Mouse (Mus musculus): ENCODE results near the gene Olfr466.

DNA sequence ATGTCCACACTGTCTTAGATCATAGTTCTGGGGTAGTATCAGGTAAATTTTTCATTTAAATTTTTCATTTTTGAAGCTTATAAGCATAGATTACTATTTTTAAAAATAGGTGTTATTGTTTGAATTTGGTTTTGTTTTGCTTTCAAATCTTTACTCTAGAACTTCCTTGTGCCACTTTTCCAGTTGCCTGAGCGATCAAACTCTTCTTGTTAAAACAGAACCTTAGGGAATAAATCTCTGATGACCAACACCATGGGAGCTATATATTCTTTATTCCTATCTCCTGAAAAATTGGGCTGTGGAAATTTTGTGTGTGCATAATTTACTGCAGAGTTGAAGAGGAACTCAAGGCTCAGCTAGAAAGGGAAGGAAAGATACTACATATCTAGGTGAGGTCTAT lies at the start of gene Olfr466:
- no peak for TF ChIP-seq POLR2A (IDR thresholded peaks at IDR 0.05; ENCODE audit: borderline replicate concordance, control insufficient read depth, low read depth, low read length)
- TF ChIP-seq CTCF (IDR thresholded peaks at IDR 0.05; ENCODE audit: control insufficient read depth, insufficient read depth, low read length): no peak
